Mouse (Mus musculus): ENCODE measurements at regions not wholly inside any gene's neighbourhood (a gene's known extent, or its start where the extent isn't known, plus 50 kb on each side); places are given as distances from the start of the nearest gene placed in this dataset. TPM values are rescaled to one million over a fixed set of nuclear protein-coding genes. Genes with fewer than 3 reads are reported as not detected.

DNA sequence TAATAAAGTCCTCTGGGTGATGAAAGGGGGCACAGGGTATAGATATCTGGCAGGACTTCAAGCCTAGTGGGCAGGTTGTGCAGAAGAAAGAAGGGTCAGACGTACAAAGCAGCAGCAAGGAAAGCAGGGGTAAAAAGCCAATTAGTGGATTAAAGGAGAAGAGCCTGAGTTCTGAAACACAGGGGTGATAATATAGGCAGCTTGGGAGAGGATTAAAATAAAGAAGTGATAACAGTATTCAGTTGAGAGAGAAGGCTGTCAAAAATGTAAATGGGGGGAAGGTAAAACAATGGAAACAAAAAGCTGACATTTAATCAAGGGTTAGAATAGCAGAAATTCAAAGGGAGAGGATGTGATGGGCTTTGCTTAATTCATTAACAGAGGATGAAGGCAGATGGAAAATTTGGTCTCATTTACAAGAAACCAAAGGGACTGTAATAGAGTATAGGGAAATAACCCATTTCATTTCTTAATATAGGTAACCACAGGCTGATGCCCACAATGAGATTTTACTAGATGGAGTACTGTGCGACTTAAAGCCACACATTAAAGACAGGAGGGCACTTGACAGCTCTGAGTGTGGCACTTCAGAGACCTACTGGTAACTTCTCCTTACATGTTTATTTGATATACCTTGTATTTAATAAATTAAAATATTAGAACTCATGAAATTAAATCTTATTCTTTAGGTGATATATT, 489.8 kb upstream of the Mms22l start:
- no peak for ATAC-seq (ENCODE audit: insufficient number of reproducible peaks, low FRiP score)
- Histone ChIP-seq H3K36me3 (no peaks in the 10 kb centered on the region), H3K9me3 (replicated peaks) (no peaks in the 10 kb centered on the region), H3K27ac (ENCODE audit: poor library complexity, severe bottlenecking) (no peak overlapping the region), H3K4me1 (replicated peaks) (no peaks in the 10 kb centered on the region), H3K9ac (no peak overlapping the region), H3K4me3 (no peak overlapping the region), H3K4me2 (no peak overlapping the region), H3K27me3 (replicated peaks) (no peaks in the 10 kb centered on the region)
- 33% methylated on average over 2 of the region's 2 CpGs for WGBS

GRCm38 (mm10) chr4:24019178-24020104, 476.8 kb upstream of the Mms22l start:
- H3K27ac ChIP-seq (ENCODE audit: poor library complexity, severe bottlenecking) = no peak overlapping the region

More at GRCm38 (mm10) chr4:24019178-24020104, 476.8 kb upstream of the Mms22l start:
- Histone ChIP-seq H3K9me3 (replicated peaks) (no peaks in the 10 kb centered on the region), H3K36me3 (no peaks in the 10 kb centered on the region), H3K4me3 (no peak overlapping the region), H3K27me3 (replicated peaks) (no peaks in the 10 kb centered on the region), H3K4me2 (no peak overlapping the region), H3K4me1 (replicated peaks) (no peaks in the 10 kb centered on the region), H3K9ac (no peak overlapping the region)
- no peak for ATAC-seq (ENCODE audit: insufficient number of reproducible peaks, low FRiP score)
- WGBS = 64% methylated on average over 11 of the region's 11 CpGs

Small RNA genes lying in the stretch of these regions (microRNA-seq; reads per million reads assigned to microRNA genes)
- not detected for gene Gm25978
